Mouse (Mus musculus) ES-Bruce4 (cell line): Measurements from ENCODE around the gene Tmem125.

ENCODE experiments used
- CTCF ChIP-seq: IDR thresholded peaks from one replicate; pipeline ENCODE4 v1.8.1; 2011; ENCODE audit warnings: low read depth, low read length
- POLR2A ChIP-seq: IDR thresholded peaks from one replicate; pipeline ENCODE4 v1.8.1; 2011; ENCODE audit warnings: low read length; ENCODE audit not compliant: insufficient read depth

DNA sequence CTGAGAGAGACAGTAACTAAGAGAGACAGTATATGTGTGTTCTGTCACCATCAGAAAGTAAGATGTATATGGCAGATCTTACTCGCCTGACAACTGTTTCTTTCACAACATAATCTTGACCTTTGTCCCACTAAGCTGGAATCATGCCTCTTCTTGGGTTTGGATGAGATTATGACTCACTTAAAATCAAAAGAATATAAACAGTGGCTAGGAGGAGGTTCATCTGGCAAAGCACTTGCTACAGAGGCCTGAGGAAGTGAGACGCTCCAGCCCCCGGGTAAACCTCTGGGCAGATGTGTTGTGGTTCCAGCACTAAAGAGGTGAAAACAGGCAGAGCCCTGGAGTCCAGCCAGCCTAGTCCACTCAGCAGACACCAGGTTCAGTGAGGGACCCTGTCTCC, 38.3 kb downstream of the Tmem125 start:
- no peak for TF ChIP-seq CTCF
- no peak for TF ChIP-seq POLR2A
